Mouse (Mus musculus) limb, embryonic 15.5 days (tissue): ENCODE results near the gene Npas3. TPM values are rescaled to one million over a fixed set of nuclear protein-coding genes. Genes with fewer than 3 reads are reported as not detected.

Experiments
- ATAC-seq: fragments of 200-750 bp; cut with Nextera tagmentation; 2 replicates; pipeline ENCODE4 v1.8.0; 2017; ENCODE audit warnings: low read depth, moderate TSS enrichment; ENCODE audit not compliant: insufficient number of reproducible peaks, low FRiP score, low TSS enrichment
- H3K27ac ChIP-seq: fragments of 300-500 bp; sonication (generic); 2 replicates; pipeline ENCODE4 v1.5.1; 2015; ENCODE audit warnings: moderate library complexity, mild to moderate bottlenecking, inconsistent platforms
- H3K27me3 ChIP-seq: fragments of 300-500 bp; sonication (generic); 2 replicates; pipeline ENCODE4 v1.6.1; 2015; ENCODE audit warnings: inconsistent platforms
- H3K36me3 ChIP-seq: fragments of 300-500 bp; sonication (generic); 2 replicates; pipeline ENCODE4 v1.6.1; 2015; ENCODE audit warnings: inconsistent platforms
- H3K4me1 ChIP-seq: fragments of 300-500 bp; sonication (generic); 2 replicates; pipeline ENCODE4 v1.6.1; 2015; ENCODE audit warnings: inconsistent platforms
- H3K4me2 ChIP-seq: fragments of 300-500 bp; sonication (generic); 2 replicates; pipeline ENCODE4 v1.6.1; 2015; ENCODE audit warnings: mild to moderate bottlenecking, inconsistent platforms
- H3K4me3 ChIP-seq: fragments of 300-500 bp; sonication (generic); 2 replicates; pipeline ENCODE4 v1.5.1; 2015; ENCODE audit warnings: mild to moderate bottlenecking, inconsistent platforms
- H3K9ac ChIP-seq: fragments of 300-500 bp; sonication (generic); 2 replicates; pipeline ENCODE4 v1.6.1; 2015; ENCODE audit warnings: inconsistent platforms
- H3K9me3 ChIP-seq: fragments of 300-500 bp; sonication (generic); 2 replicates; pipeline ENCODE4 v1.6.1; 2016; ENCODE audit warnings: inconsistent platforms
- WGBS: fragments of 180-500 bp; shearing (Covaris S2); methylation state at CpG from one replicate; pipeline ENCODE4 v1.1.7; 2015; 5-methylcytosine and 5-hydroxymethylcytosine counted together
- polyA plus RNA-seq: library from polyadenylated mRNA; unstranded; fragments of >200 nt; fragmentation: Nextera tagmentation; extraction: Ambion mirVana; gene quantifications from 2 replicates; pipeline ENCODE4 v1.2.1, GENCODE M21; 2015

Gene Npas3
- polyA plus RNA-seq, 1 experiment from 2014 or later = 4.2 TPM

DNA sequence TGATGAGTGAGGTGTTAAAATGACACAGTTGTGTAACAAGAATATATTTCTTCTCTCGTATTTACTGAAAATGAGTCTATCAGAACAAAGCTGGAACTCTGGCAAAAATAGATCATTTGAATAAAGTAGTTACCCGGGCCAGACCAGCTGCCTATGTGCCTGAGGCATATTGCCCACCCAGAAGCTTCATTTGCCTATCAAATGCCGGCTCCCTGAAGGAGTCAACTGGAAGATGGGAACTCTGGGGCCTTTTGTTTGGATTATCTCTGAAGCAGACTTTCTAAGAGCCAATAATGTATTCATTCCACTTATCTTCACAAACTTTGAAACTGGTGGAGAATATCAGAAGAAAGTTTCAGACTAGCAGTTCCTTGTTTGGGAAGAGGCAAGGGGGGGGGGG lies 862.5 kb downstream of the Npas3 start:
- no peak for ATAC-seq
- H3K27me3 ChIP-seq = no peaks in the 10 kb centered on the region
- no peaks in the 10 kb centered on the region for H3K36me3 ChIP-seq
- H3K27ac ChIP-seq = no peak overlapping the region
- WGBS = 52% methylated on average over 3 of the region's 3 CpGs
- H3K4me2 ChIP-seq = no peak overlapping the region
- no peak overlapping the region for H3K9ac ChIP-seq
- no peaks in the 10 kb centered on the region for H3K9me3 ChIP-seq
- no peak overlapping the region for H3K4me3 ChIP-seq
- no peaks in the 10 kb centered on the region for H3K4me1 ChIP-seq

- no peak overlapping the region for H3K9ac ChIP-seq
- no peak for ATAC-seq
- WGBS = 70% methylated on average over 1 of the region's 1 CpGs
Measured at GRCm38 (mm10) chr12:54120386-54120785, 871.9 kb downstream of the Npas3 start.

GRCm38 (mm10) chr12:54121286-54121685 lies 872.8 kb downstream of the Npas3 start:
- Histone ChIP-seq H3K27ac (no peak overlapping the region), H3K9me3 (no peaks in the 10 kb centered on the region), H3K36me3 (no peaks in the 10 kb centered on the region), H3K9ac (no peak overlapping the region), H3K4me3 (no peak overlapping the region), H3K4me2 (no peak overlapping the region), H3K27me3 (no peaks in the 10 kb centered on the region), H3K4me1 (peaks cover 6% of the 10 kb centered on the region; the same call in 1 of the 2 replicates)
- 49% methylated on average over 3 of the region's 3 CpGs for WGBS
- ATAC-seq = no peak

More at GRCm38 (mm10) chr12:54120386-54120785, 871.9 kb downstream of the Npas3 start:
- Histone ChIP-seq H3K9me3 (no peaks in the 10 kb centered on the region), H3K27me3 (no peaks in the 10 kb centered on the region), H3K27ac (no peak overlapping the region), H3K36me3 (no peaks in the 10 kb centered on the region), H3K4me2 (no peak overlapping the region), H3K4me3 (no peak overlapping the region), H3K4me1 (peaks cover 6% of the 10 kb centered on the region; the same call in 1 of the 2 replicates)
